Mouse (Mus musculus): ENCODE results near the gene Flvcr2. TPM values are rescaled to one million over a fixed set of nuclear protein-coding genes. Genes with fewer than 3 reads are reported as not detected.
A peak's percentile ranks its signal among the peaks of the same experiment; 100 is the strongest.
"Not testable (repeated sequence)": the region's sequence is repeated elsewhere in the genome, so short reads cannot be mapped to it uniquely, and the experiment has no call there.

Gene Flvcr2
- 0.22 and 0.47 TPM in 2 replicates for polyA plus RNA-seq (2012; rRNA removed)

DNA sequence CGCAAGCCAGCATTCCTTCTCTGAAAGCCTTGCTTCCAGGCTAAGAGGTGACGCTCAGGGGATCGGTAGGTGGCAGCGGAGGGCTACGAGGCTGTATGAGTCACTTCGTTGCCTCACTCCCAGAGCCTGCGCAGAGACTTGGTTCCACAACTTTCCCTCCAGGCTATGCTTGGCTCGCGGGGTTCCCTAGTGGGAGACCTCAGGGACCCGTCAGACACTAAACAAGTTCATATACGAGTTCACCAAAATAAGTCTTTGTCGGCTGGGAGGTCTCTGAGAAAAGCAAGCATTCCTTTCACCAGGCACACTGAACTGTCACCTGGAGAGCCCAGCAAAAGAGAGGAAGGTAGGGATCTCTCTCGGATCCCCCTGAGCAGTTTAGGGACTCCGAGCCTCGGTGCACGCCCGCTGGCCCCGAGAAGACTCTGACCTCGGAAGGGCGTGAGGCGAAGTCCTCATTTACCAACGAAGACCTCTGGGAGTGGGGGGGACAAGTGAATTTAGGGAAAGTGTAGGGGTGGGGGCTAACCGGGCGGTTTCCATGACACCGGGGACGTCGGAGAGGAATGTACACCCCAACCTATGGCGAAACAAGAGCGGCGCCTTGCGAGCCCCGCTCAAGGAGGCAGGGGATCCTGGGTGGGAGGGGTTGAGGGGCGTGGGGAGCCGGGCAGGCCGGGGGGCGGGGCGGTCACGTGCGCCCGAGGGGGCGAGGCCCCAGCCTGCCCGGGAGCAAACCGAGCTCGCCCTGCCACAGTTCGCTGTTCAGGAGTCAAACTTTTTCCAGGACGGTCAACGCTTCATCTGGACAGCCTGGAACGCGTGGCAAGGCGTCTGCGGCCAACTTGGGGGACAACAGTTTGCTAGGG lies at the start of gene Flvcr2:
Gene Flvcr2 (plus strand): TSS at position 713 of the 869 bp plus-strand sequence.
- Histone ChIP-seq H3K4me3 (ENCODE audit: control insufficient read depth, insufficient read depth, low read length) (peak within 1 kb of the TSS; percentile 52), H3K27me3 (ENCODE audit: control insufficient read depth, insufficient read depth, low read length) (no peaks in the 10 kb centered on the region), H3K27ac (ENCODE audit: control insufficient read depth, insufficient read depth, low read length) (no peak within 1 kb of the TSS), H3K4me1 (replicated peaks; ENCODE audit: control insufficient read depth, insufficient read depth, low read length) (peaks cover 11% of the 10 kb centered on the region), H3K36me3 (ENCODE audit: control insufficient read depth, insufficient read depth, low read length) (no peaks in the 10 kb centered on the region)
- 0 out of 2 replicates have a peak, but pooled peaks have one; percentile 29 for TF ChIP-seq CTCF (IDR thresholded peaks at IDR 0.05; ENCODE audit: borderline replicate concordance, control insufficient read depth, extremely low read depth, insufficient read depth, low read length, poor library complexity)
- no peak for TF ChIP-seq POLR2A (IDR thresholded peaks at IDR 0.05; ENCODE audit: control insufficient read depth, extremely low read depth, insufficient read depth, low read length, poor library complexity)
- DNase-seq: peak; percentile 68
- 2% methylated on average over 46 of the region's 51 CpGs for WGBS

- H3K36me3 ChIP-seq (ENCODE audit: control insufficient read depth, insufficient read depth, low read length): not testable (repeated sequence)
These were observed 48.2 kb upstream of the Flvcr2 start for GRCm38 (mm10) chr12:85698179-85698578.

DNA sequence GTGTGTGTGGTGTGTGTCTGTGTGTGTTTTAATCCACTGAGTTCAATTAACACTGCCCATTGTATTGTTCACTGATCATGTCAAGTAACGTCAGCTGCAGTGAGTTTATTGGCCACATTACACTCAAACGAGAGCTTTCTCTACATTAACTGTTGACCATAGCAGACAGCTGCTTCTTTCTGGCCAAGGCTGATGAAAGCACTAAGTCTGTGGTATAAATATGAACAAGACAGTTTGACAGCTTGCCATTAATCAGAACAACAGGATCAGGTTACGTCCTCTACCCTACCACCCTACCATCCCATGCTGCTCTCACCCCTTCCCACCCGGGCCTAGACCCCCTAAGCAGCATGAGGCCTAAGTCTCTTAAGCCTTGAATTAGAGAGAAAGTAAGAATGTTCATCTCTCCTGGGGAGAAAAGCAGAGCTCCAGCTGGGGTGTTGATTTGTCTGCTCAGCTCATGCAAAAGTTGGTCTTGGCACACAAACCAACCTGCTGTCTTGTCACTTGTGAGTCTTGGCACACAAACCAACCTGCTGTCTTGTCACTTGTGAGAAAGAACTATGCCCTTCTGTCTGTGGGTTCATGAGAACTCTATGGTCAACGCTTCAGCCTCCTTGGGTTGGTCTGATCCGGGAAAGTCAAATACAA lies 46.0 kb upstream of the Flvcr2 start:
- 98% methylated on average over 6 of the region's 6 CpGs for WGBS
- no peak overlapping the region for H3K27ac ChIP-seq (ENCODE audit: control insufficient read depth, insufficient read depth, low read length)
- H3K4me1 ChIP-seq (replicated peaks; ENCODE audit: control insufficient read depth, insufficient read depth, low read length): peaks cover 17% of the 10 kb centered on the region
- DNase-seq: no peak
- TF ChIP-seq POLR2A (IDR thresholded peaks at IDR 0.05; ENCODE audit: control insufficient read depth, extremely low read depth, insufficient read depth, low read length, poor library complexity) (no peak), CTCF (IDR thresholded peaks at IDR 0.05; ENCODE audit: borderline replicate concordance, control insufficient read depth, extremely low read depth, insufficient read depth, low read length, poor library complexity) (no peak)
- H3K4me3 ChIP-seq (ENCODE audit: control insufficient read depth, insufficient read depth, low read length): no peak overlapping the region
- no peaks in the 10 kb centered on the region for H3K27me3 ChIP-seq (ENCODE audit: control insufficient read depth, insufficient read depth, low read length)
- H3K36me3 ChIP-seq (ENCODE audit: control insufficient read depth, insufficient read depth, low read length): no peaks in the 10 kb centered on the region

More at GRCm38 (mm10) chr12:85698179-85698578, 48.2 kb upstream of the Flvcr2 start:
- not testable (repeated sequence) for H3K27ac ChIP-seq (ENCODE audit: control insufficient read depth, insufficient read depth, low read length); H3K4me1 ChIP-seq (replicated peaks; ENCODE audit: control insufficient read depth, insufficient read depth, low read length); H3K27me3 ChIP-seq (ENCODE audit: control insufficient read depth, insufficient read depth, low read length); H3K4me3 ChIP-seq (ENCODE audit: control insufficient read depth, insufficient read depth, low read length); DNase-seq
- WGBS: 43% methylated on average over 15 of the region's 37 CpGs

- H3K4me3 ChIP-seq (ENCODE audit: control insufficient read depth, insufficient read depth, low read length): no peak overlapping the region
- no peak for DNase-seq
- H3K27ac ChIP-seq (ENCODE audit: control insufficient read depth, insufficient read depth, low read length): no peak overlapping the region
- H3K4me1 ChIP-seq (replicated peaks; ENCODE audit: control insufficient read depth, insufficient read depth, low read length): peaks cover 21% of the 10 kb centered on the region
- 96% methylated on average over 7 of the region's 7 CpGs for WGBS
- H3K36me3 ChIP-seq (ENCODE audit: control insufficient read depth, insufficient read depth, low read length): no peaks in the 10 kb centered on the region
- TF ChIP-seq CTCF (IDR thresholded peaks at IDR 0.05; ENCODE audit: borderline replicate concordance, control insufficient read depth, extremely low read depth, insufficient read depth, low read length, poor library complexity) (no peak), POLR2A (IDR thresholded peaks at IDR 0.05; ENCODE audit: control insufficient read depth, extremely low read depth, insufficient read depth, low read length, poor library complexity) (no peak)
- H3K27me3 ChIP-seq (ENCODE audit: control insufficient read depth, insufficient read depth, low read length): no peaks in the 10 kb centered on the region
These were observed 45.5 kb upstream of the Flvcr2 start for GRCm38 (mm10) chr12:85700842-85701223.

DNA sequence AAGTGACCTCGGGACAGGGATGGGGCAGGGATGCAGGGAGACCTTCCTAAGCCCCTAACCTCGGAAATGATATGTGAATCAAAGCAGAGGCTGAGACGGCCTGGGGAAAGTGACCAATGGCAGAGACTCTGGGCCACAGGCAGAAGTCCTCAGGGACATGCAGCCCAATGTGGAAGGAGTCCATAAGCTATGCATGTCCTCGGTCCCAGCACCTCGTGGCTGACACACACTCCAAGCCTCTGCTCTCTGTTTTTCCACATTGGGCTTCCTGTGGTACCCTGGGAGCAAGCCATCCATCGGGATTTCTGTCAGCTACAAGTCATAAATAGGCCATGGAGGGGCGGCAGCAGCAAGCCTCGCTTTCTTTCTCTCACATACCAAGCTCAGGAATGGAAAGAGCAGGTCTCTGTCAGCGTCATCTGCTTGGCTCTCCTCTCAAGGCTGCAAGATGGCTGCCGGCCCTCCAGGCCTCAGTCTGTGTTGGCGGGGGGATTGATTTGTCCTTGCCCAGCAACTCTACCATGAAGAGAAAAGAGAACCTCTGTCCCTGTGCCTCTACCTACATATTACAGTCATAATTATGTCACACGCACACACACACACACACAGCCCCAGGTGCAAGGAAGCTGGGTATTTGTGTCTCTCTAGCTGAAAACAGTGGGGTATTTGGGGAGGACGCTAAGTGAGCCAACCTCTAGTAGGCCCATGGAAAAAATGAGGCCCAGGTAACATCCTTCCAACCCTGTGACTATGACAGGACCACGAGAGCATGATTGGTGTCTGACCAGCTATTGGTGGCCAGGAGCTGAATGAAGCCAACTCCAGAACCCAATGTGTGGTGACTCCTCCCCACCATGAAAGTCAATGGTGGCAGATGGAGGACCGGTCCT lies 43.9 kb upstream of the Flvcr2 start:
- DNase-seq: no peak
- Histone ChIP-seq H3K27me3 (ENCODE audit: control insufficient read depth, insufficient read depth, low read length) (no peaks in the 10 kb centered on the region), H3K36me3 (ENCODE audit: control insufficient read depth, insufficient read depth, low read length) (no peaks in the 10 kb centered on the region), H3K27ac (ENCODE audit: control insufficient read depth, insufficient read depth, low read length) (no peak overlapping the region), H3K4me1 (replicated peaks; ENCODE audit: control insufficient read depth, insufficient read depth, low read length) (peaks cover 23% of the 10 kb centered on the region), H3K4me3 (ENCODE audit: control insufficient read depth, insufficient read depth, low read length) (no peak overlapping the region)
- TF ChIP-seq POLR2A (IDR thresholded peaks at IDR 0.05; ENCODE audit: control insufficient read depth, extremely low read depth, insufficient read depth, low read length, poor library complexity) (no peak), CTCF (IDR thresholded peaks at IDR 0.05; ENCODE audit: borderline replicate concordance, control insufficient read depth, extremely low read depth, insufficient read depth, low read length, poor library complexity) (no peak)
- WGBS: 94% methylated on average over 15 of the region's 15 CpGs

DNA sequence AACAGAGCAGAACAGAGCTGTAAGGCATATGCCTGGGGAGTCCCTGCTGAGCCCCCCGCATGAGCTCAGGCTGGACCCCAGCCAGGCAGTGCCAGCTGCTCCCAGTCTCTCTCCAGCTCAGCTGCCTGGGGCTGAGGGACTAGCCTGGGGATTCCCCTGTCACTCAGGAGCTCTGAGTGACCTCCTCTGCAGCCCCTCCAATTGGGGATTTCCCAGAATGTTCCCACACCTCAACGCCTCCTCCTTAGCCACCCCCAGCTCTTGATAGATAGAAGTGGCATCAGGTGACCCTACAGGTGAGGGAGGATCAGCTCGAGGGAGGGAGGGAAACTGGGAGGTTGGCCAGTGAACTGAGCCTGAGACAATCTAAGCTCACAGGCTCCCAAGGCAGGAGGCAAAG lies 42.8 kb upstream of the Flvcr2 start:
- DNase-seq: no peak
- no peaks in the 10 kb centered on the region for H3K36me3 ChIP-seq (ENCODE audit: control insufficient read depth, insufficient read depth, low read length)
- H3K27ac ChIP-seq (ENCODE audit: control insufficient read depth, insufficient read depth, low read length): no peak overlapping the region
- no peaks in the 10 kb centered on the region for H3K27me3 ChIP-seq (ENCODE audit: control insufficient read depth, insufficient read depth, low read length)
- peaks cover 23% of the 10 kb centered on the region for H3K4me1 ChIP-seq (replicated peaks; ENCODE audit: control insufficient read depth, insufficient read depth, low read length)
- TF ChIP-seq CTCF (IDR thresholded peaks at IDR 0.05; ENCODE audit: borderline replicate concordance, control insufficient read depth, extremely low read depth, insufficient read depth, low read length, poor library complexity) (no peak), POLR2A (IDR thresholded peaks at IDR 0.05; ENCODE audit: control insufficient read depth, extremely low read depth, insufficient read depth, low read length, poor library complexity) (no peak)
- WGBS: 68% methylated on average over 3 of the region's 3 CpGs
- H3K4me3 ChIP-seq (ENCODE audit: control insufficient read depth, insufficient read depth, low read length): no peak overlapping the region

Data from thymus, adult 2 months (tissue).